Mouse (Mus musculus) megakaryocyte, embryonic 14.5 days (primary cell): ENCODE data around the gene Nudt22. TPM values are rescaled to one million over a fixed set of nuclear protein-coding genes. Genes with fewer than 3 reads are reported as not detected.

Experiments used
- H3K27me3 ChIP-seq: replicated peaks from 2 replicates; pipeline ENCODE3; 2012; ENCODE audit warnings: inconsistent platforms
- H3K36me3 ChIP-seq: replicated peaks from 2 replicates; pipeline ENCODE3; 2012; ENCODE audit warnings: low read length, inconsistent platforms, mixed read lengths
- H3K4me1 ChIP-seq: 2 replicates; pipeline ENCODE4 v1.6.1; 2012; ENCODE audit warnings: inconsistent platforms
- H3K4me3 ChIP-seq: replicated peaks from 2 replicates; pipeline ENCODE3; 2012; ENCODE audit warnings: moderate library complexity, mild to moderate bottlenecking, inconsistent platforms
- H3K9me3 ChIP-seq: 2 replicates; pipeline ENCODE4 v1.6.1; 2012; ENCODE audit warnings: inconsistent platforms
- FLI1 ChIP-seq: IDR thresholded peaks from 2 replicates; pipeline ENCODE4 v1.6.1; 2012; ENCODE audit warnings: low read length, inconsistent platforms, mixed read lengths
- GATA1 ChIP-seq: IDR thresholded peaks from 3 replicates; pipeline ENCODE4 v1.6.1; 2012; ENCODE audit warnings: mixed read lengths, low read length, inconsistent platforms, borderline replicate concordance
- polyA plus RNA-seq: library from polyadenylated mRNA; stranded (reverse); fragments of >175 nt; gene quantifications from 2 replicates; pipeline ENCODE4 v1.2.3, GENCODE M21; 2012; ENCODE audit warnings: low replicate concordance; ENCODE audit not compliant: insufficient read depth

Nudt22 gene
- polyA plus RNA-seq, 1 experiment = 9.1 TPM

DNA sequence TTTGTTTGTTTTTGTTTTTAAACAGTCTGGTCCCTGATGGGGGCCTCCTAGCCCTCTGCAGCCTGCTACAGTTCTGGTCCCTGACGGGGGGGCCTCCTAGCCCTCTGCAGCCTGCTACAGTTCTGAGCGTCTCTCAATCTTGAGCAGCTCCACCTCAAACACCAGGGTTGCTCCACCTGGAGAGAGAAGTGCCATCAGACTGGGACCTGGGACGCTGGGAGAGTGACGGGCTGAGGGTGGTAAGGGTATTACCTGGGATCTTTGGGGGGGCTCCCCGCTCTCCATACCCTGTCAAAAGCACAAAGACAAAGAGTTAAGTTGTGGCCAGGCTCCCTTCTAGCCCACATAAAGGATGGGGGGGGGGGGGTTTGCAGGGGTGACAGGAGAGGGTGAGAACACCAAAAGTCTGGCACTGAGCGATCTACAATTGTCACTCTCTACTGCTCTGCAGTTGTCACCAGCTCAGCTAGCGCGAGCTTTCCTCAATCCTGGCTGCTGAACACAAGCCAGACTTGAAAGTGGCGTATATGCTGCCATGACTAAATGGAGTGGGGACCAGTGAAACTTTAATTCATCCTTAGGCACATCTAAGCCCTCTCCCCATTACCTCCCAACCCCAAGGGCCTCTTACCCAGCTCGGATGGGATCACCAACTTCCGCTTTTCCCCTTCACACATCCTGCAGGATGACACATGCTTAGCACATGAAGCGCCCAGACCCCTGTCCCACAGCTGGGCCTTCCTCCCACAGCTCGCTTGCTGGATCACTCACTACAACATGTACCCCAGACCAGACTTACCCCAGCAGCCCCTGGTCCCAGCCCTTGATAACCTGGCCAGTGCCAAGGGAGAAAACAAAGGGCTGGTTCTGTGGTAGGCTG, 17.9 kb downstream of the Nudt22 start:
- Histone ChIP-seq H3K4me3 (peak overlapping the region; percentile 99), H3K9me3 (no peaks in the 10 kb centered on the region), H3K36me3 (peaks cover 30% of the 10 kb centered on the region), H3K27me3 (no peaks in the 10 kb centered on the region), H3K4me1 (peaks cover 76% of the 10 kb centered on the region)
- TF ChIP-seq GATA1 (no peak), FLI1 (no peak)

DNA sequence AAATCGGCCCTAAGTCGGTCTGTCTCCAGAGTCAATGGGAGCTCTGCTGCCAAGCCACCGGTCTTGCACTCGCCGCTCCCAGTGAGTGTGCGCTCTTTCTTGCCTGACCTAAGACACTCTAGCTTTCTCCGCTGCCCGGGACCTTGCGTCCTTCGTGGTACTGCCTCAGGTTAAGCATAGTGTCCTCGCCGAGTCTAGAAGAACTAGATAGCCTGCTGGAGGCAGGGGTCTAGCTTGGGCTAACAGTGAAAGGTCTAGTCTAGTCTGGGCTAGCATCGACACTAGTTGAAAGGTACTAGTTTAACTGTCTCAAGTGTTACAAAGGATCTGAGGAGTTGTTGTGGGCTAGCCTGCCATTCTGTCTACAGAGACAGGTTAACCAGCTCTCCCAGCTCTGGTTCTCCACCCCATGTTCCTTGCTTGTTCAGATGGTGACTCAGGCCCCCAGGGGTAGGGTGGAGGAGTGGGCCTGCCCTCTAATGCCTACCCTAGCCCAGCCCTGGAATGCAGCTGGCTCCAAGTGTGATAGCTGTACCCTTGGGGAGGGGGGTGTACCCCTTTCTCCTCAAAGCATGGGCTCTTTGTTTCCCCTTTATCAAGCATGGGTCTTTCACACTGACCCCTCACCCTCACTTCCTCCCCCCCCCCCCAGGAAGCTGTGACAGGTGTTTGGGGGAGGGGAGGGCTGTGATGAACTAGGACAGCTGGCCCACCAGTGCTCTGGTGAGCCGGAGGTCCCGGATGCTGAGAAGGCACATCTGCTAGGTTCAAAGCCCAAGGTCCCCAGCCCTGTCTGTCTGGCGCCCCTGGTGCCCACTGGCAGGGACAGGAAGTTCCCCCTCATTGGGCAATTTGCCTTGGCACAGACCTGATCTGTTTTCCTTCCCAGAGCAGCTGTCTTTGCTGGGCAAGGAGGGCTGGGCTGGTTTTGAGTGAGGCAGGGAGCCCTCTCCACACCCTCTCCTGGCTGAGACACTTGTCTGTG, 20.1 kb downstream of the Nudt22 start, which contains the start of gene Plcb3:
Gene Plcb3, minus strand, starts transcription at position 934 of the 985 bp plus-strand sequence.
- TF ChIP-seq GATA1 (no peak), FLI1 (no peak)
- Histone ChIP-seq H3K4me1 (peaks cover 78% of the 10 kb centered on the region), H3K9me3 (no peaks in the 10 kb centered on the region), H3K27me3 (no peaks in the 10 kb centered on the region), H3K4me3 (peak within 1 kb of the TSS; percentile 97), H3K36me3 (peaks cover 21% of the 10 kb centered on the region)

DNA sequence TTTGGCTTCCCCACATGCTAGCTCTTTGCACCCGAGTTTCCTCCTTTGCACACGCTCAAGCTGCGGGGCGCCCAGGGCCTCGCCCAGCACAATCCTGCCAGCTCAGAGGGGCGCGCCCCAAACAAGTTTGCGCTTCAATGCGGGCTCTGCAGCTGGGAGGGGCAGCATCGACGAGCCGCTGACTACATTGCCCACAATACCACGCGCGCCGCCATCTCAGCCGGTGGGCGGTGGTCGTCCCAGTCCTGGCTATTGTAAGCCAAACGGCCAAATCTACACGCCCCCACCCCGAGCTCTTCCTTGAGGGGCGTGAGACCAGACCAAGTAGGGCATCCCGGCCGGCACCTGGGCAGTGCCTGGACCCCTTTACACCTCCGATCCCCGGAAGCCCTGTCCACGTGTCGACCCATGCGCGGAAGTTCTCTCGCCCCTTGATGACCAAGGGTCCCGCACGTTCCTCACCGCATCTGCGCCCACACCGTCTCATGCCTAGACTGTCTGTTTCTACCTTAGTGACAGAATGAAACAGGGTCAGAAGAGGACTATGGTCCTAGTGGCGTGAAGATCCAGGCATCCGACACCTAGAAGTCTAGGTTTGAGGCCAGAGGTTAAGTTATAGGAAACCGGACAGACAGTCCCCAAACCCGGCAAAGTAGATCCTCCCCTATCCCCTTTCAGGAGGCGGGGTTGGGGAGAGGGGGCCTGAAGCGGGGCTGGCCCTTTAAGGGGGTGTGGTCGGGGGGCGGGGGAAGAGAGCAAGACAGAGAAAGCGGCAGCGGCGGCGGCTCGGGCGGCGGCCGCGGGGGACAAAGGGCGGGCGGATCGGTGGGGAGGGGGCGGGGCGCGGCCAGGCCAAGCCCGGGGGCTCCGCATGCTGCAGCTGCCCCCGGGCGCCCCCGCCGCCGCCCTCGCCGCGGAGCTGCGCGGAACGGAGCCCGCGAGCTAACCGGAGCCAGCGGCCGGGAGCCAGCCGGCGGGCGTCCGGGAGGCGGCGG, 21.4 kb downstream of the Nudt22 start, which contains the start of gene Ppp1r14b:
Gene Ppp1r14b, plus strand, starts transcription at position 758 of the 995 bp plus-strand sequence.
- H3K36me3 ChIP-seq = peaks cover 21% of the 10 kb centered on the region
- H3K4me3 ChIP-seq = peak within 1 kb of the TSS; percentile 98
- no peaks in the 10 kb centered on the region for H3K9me3 ChIP-seq
- no peaks in the 10 kb centered on the region for H3K27me3 ChIP-seq
- H3K4me1 ChIP-seq = peaks cover 88% of the 10 kb centered on the region
- TF ChIP-seq GATA1 (no peak), FLI1 (no peak)

DNA sequence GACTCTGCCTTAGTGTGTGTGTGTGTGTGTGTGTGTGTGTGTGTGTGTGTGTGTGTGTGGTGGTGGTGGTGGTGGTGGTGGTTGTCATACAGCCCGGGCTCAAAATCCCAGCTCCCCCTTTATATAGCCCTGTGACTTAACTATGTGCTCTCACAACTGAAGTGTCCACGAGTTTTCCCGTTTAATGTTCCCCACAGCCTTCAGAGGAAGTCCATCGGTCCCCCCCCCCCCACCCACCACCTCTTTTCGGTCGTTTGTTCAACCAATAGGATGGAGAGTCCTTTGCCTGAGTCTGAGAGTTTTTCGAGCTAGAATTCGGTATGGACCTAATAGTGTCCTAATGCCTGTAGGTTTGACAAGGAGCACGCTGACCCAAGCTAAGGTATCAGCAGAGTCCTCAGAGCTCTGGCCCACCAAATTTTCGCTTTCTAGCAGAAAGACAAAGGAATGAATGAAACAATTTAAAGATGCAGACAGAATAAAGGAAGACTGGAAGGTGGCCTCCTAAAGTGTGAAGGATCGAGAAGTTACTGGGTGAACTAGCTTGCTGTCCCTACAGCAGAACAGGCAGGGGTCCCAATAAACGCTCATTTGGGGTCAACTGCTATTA, 22.2 kb downstream of the Nudt22 start:
- Histone ChIP-seq H3K27me3 (no peaks in the 10 kb centered on the region), H3K9me3 (no peaks in the 10 kb centered on the region), H3K4me1 (peaks cover 87% of the 10 kb centered on the region), H3K36me3 (peaks cover 21% of the 10 kb centered on the region), H3K4me3 (peak overlapping the region; percentile 98)
- no peak for TF ChIP-seq FLI1

DNA sequence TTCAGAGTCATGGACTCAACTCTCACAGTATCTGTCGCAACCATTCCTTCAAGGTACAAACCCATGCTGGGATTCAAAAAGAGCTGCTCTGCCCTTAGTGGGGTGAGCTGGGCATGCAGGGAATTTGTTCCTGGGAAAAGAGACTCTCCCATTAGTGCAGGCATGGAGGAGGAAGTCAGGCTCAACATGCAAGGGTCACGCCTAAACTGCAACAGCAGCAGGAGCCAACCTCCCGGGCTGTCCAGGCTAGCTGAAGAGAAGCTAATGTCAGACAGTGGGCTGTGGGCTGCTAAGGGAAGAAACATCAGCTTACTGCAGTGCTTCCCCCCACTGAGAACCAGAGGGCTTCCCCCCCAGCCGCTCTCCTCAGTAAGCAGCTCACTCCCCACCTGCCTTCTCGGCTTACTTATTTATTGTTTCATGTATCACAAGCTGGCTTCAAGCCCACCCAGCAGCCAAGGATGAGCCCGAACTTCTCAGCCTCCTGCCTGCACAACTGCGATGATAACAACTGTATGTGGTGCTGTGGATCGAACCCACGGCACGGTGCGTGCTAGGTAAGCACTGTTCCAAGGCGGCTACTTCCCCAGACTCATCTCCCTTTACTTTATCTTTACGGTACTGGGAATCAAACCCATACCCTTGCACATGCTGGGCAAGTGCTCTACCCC, 23.5 kb downstream of the Nudt22 start:
- Histone ChIP-seq H3K36me3 (peaks cover 12% of the 10 kb centered on the region), H3K27me3 (no peaks in the 10 kb centered on the region), H3K4me1 (peaks cover 87% of the 10 kb centered on the region), H3K9me3 (no peaks in the 10 kb centered on the region), H3K4me3 (peak overlapping the region; percentile 35)
- no peak for TF ChIP-seq GATA1
- no peak for TF ChIP-seq FLI1

DNA sequence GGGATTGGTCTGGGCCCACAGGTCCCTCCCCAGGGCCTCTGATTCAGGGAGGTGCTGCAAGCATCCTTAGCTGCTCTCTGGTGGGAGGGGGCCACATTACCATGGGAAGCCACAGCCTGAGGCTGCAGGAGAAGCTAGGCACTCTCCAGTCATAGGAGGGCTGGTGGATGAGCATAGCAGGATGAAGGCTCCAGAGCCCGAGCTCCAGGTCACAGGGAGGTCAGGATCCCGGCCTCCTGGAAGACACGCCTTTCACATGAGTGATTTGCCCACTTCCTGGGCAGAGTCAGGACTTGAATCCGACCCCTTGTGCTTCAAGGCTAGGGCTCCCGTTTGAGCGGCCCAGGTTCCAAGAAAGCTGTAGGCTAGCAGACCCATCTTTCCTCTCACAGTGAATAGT, 24.3 kb downstream of the Nudt22 start:
- peaks cover 10% of the 10 kb centered on the region for H3K36me3 ChIP-seq
- peaks cover 86% of the 10 kb centered on the region for H3K4me1 ChIP-seq
- TF ChIP-seq GATA1 = no peak
- no peak for TF ChIP-seq FLI1
- no peaks in the 10 kb centered on the region for H3K9me3 ChIP-seq
- peak overlapping the region; percentile 20 for H3K4me3 ChIP-seq
- H3K27me3 ChIP-seq = no peaks in the 10 kb centered on the region

DNA sequence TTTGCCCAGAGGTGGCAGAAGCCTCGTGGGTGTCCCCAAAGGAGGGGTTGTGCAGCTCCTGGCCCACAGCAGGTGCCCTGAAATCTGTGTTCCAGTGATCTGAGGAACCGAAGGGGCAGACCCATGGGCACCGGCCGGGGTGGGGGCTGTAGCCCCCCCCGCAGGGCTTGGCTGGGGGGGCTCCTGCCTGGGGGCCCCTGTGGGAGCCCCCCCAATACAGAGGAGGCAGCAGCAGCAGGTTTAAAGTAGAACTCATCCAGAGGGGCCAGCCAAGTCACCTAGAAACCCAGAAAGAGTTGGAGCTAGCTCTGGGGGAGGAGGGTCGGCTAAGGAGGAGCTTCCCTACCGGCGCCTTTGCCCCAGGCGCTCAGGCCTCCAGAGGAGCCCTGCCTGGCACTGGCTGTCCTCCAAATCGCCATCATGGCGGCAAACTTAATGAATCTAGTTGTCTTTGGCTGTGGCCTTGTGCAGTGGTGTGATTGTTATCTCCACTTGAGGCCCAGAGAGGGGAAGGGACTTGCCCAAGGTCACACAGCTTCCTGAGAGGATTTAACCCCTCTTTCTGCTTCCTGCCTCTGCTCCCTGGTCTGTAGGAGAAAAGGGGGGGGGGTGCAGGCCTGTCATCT, 25.3 kb downstream of the Nudt22 start:
- H3K36me3 ChIP-seq = peaks cover 17% of the 10 kb centered on the region
- H3K9me3 ChIP-seq = no peaks in the 10 kb centered on the region
- TF ChIP-seq GATA1 (no peak), FLI1 (no peak)
- H3K4me1 ChIP-seq = peaks cover 75% of the 10 kb centered on the region
- peak overlapping the region; percentile 99 for H3K4me3 ChIP-seq
- no peaks in the 10 kb centered on the region for H3K27me3 ChIP-seq
